Mouse (Mus musculus) ZHBTc4 (cell line): Measurements from ENCODE around the gene Myo10.
"Not testable (repeated sequence)": the region's sequence is repeated elsewhere in the genome, so short reads cannot be mapped to it uniquely, and the experiment has no call there.

Source experiments
- DNase-seq: peaks from one replicate; pipeline ENCODE4 v3.0.0-alpha.2; 2011; ENCODE audit warnings: low read depth, low spot score

The Myo10 gene

GRCm38 (mm10) chr15:25690746-25691105 is 68.4 kb downstream of the Myo10 start:
- DNase-seq: no peak

- peak; percentile 82 for DNase-seq
These were observed 70.1 kb downstream of the Myo10 start for GRCm38 (mm10) chr15:25692254-25692950.

- peak; percentile 42 for DNase-seq
These were observed 71.4 kb downstream of the Myo10 start for GRCm38 (mm10) chr15:25693708-25694107.

GRCm38 (mm10) chr15:25694749-25695148 is 72.4 kb downstream of the Myo10 start:
- no peak for DNase-seq

GRCm38 (mm10) chr15:25695253-25695652 is 72.9 kb downstream of the Myo10 start:
- no peak for DNase-seq

GRCm38 (mm10) chr15:25695883-25696282 is 73.6 kb downstream of the Myo10 start:
- DNase-seq: peak; percentile 44

- no peak for DNase-seq
These were observed 74.3 kb downstream of the Myo10 start for GRCm38 (mm10) chr15:25696660-25697059.

- no peak for DNase-seq
These were observed 76.8 kb downstream of the Myo10 start for GRCm38 (mm10) chr15:25699032-25699557.

- peak; percentile 61 for DNase-seq
These were observed 80.3 kb downstream of the Myo10 start for GRCm38 (mm10) chr15:25702602-25703001.

- DNase-seq: no peak
These were observed 82.7 kb downstream of the Myo10 start for GRCm38 (mm10) chr15:25704809-25705585.

GRCm38 (mm10) chr15:25706874-25707554 is 84.7 kb downstream of the Myo10 start:
- DNase-seq: peak; percentile 45

GRCm38 (mm10) chr15:25707891-25708290 is 85.6 kb downstream of the Myo10 start:
- DNase-seq: no peak

GRCm38 (mm10) chr15:25710876-25711275 is 88.6 kb downstream of the Myo10 start:
- no peak for DNase-seq

GRCm38 (mm10) chr15:25712877-25713276 is 90.6 kb downstream of the Myo10 start:
- no peak for DNase-seq

- DNase-seq: peak; percentile 74
These were observed 91.4 kb downstream of the Myo10 start for GRCm38 (mm10) chr15:25713587-25714361.

- DNase-seq: no peak
These were observed 93.1 kb downstream of the Myo10 start for GRCm38 (mm10) chr15:25715218-25715995.

GRCm38 (mm10) chr15:25715996-25716395 is 93.7 kb downstream of the Myo10 start:
- DNase-seq: no peak

- DNase-seq: peak; percentile 87
These were observed 94.7 kb downstream of the Myo10 start for GRCm38 (mm10) chr15:25717006-25717405.

GRCm38 (mm10) chr15:25718104-25718503 is 95.8 kb downstream of the Myo10 start:
- not testable (repeated sequence) for DNase-seq

- no peak for DNase-seq
These were observed 96.9 kb downstream of the Myo10 start for GRCm38 (mm10) chr15:25719270-25719669.

- no peak for DNase-seq
These were observed 97.9 kb downstream of the Myo10 start for GRCm38 (mm10) chr15:25720263-25720662.
